Mouse (Mus musculus): Measurements from ENCODE around the gene Plscr4. TPM values are rescaled to one million over a fixed set of nuclear protein-coding genes. Genes with fewer than 3 reads are reported as not detected.
A peak's percentile ranks its signal among the peaks of the same experiment; 100 is the strongest.

Plscr4 gene
- total RNA-seq (2021) = 10 to 100 TPM; 12.4 to 13.1 TPM
- long read RNA-seq, experiment 1, transcript Plscr4-201 (9 exons, 3,204 nt) = major isoform, 15 of 19 reads
- long read RNA-seq, experiment 1, partial matches to known transcripts = 1 of 19 reads
- long read RNA-seq, experiment 1, other reads (novel, unspliced or antisense) = 2 of 19 reads
- long read RNA-seq, experiment 2, transcript Plscr4-201 (9 exons, 3,204 nt) = major isoform, 25 of 26 reads
- long read RNA-seq, experiment 2, partial matches to known transcripts = 0 of 26 reads
- long read RNA-seq, experiment 2, other reads (novel, unspliced or antisense) = 1 of 26 reads

- peak; percentile 40 to 43 for DNase-seq (ENCODE audit: low spot score in 2 of 2)
Measured at GRCm38 (mm10) chr9:92457261-92458058, at the start of gene Plscr4. Plscr4 (plus strand) TSS chr9:92457373.

- no peak for DNase-seq (ENCODE audit: low spot score in 2 of 2)
Measured at GRCm38 (mm10) chr9:92410225-92410624, 46.9 kb upstream of the Plscr4 start.

DNA sequence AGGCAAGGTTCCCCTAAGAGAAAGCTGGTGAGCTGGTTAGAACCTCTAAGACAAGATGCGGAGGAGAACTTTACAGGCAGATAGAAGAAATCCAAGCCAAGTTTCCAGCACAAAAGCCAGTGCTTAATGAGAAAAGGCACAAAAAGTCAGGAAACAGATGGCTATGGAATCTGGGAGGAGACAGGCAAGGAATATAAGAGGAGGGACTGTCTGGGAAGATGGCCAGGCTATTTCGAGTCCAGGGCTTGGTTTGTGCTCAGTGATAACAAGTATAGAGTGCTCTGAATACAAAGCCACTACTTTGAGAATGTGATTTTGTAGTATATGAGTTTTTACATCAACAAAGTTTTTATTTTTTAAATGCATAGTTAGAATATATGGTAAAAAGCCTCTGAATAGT is 45.1 kb upstream of the Plscr4 start:
- no peak for DNase-seq (ENCODE audit: low spot score in 2 of 2)

- DNase-seq (ENCODE audit: low spot score in 2 of 2) = no peak
Measured at GRCm38 (mm10) chr9:92413684-92414083, 43.5 kb upstream of the Plscr4 start.

GRCm38 (mm10) chr9:92437781-92438180 is 19.4 kb upstream of the Plscr4 start:
- no peak for DNase-seq (ENCODE audit: low spot score in 2 of 2)

DNA sequence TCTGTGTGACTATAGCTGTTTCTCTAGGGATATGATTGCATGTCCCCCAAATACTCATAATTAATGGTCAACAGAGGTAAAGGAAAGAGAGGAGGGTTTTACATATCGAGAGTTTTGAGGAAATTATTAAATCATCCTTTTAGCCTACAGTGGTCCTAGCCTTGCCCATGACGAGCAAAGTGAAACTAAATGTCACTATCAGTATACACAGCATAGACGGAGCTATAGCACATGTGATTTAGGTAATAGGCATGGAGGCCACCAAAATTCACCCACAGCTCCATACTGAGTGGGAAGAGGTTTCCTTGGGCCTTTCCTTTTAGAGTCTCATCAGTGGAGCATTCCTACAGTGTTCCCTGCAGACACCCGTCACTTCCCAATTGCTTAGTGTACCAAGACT is 15.7 kb upstream of the Plscr4 start:
- no peak for DNase-seq (ENCODE audit: low spot score in 2 of 2)

DNA sequence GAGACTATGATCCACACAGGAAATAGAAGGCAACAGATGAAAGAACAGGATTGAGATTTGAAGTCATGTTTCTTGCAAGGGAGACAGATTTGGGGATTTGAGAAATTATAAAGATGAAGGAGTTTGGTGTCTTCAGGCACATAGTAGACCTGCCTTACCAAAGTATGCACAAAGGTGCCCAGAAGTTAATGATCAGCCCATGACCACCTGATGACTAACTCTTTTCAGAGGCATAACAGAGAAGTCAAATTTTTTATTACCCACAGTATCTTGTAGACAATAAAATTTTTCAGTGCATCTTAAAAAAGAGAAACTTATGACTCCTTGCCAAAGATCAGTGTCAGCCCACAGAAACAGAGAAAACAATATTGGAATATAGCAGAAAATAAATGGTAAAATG is 12.6 kb upstream of the Plscr4 start:
- no peak for DNase-seq (ENCODE audit: low spot score in 2 of 2)

- no peak for DNase-seq (ENCODE audit: low spot score in 2 of 2)
Measured at GRCm38 (mm10) chr9:92456605-92457004, 568 bp upstream of the Plscr4 start.

DNA sequence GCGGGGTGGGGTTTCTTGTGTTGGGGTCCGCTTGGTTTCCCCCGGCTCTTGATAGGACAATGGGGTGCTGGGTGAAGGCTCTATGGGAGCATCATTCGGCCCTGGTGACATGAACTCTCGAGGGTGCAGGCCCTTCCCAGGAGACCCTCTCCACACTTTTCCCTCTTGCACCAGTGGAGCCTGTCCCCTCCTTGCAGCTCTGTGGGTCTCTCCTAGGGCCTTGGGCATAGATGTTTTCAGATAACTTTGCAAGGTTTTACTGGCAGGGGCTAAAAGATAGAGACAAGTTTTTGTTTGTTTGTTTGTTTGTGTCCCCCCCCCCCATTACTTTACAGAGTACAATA is 858 bp downstream of the Plscr4 start:
- DNase-seq (ENCODE audit: low spot score in 2 of 2) = no peak

- no peak for DNase-seq (ENCODE audit: low spot score in 2 of 2)
Measured at GRCm38 (mm10) chr9:92458418-92458817, 1.2 kb downstream of the Plscr4 start.

DNA sequence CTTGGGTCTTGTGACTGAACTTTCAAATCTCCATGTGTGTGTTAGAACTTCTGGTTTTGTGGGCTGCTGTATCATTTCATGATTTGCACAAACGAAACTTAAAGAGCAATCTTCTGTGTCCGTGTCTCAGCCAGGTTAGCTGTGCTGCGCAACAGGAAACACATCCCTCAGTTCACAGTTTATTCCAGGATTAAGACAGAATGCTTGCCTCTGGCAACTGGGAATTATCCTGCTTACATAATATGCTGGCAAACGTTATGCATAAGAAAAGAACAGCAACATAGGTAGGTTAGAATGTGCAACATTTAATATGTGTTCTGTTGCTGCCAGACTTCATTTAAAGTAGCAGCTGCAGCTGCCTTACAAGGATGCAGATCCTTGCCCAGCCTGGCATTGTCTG is 10.6 kb downstream of the Plscr4 start:
- no peak for DNase-seq (ENCODE audit: low spot score in 2 of 2)

DNA sequence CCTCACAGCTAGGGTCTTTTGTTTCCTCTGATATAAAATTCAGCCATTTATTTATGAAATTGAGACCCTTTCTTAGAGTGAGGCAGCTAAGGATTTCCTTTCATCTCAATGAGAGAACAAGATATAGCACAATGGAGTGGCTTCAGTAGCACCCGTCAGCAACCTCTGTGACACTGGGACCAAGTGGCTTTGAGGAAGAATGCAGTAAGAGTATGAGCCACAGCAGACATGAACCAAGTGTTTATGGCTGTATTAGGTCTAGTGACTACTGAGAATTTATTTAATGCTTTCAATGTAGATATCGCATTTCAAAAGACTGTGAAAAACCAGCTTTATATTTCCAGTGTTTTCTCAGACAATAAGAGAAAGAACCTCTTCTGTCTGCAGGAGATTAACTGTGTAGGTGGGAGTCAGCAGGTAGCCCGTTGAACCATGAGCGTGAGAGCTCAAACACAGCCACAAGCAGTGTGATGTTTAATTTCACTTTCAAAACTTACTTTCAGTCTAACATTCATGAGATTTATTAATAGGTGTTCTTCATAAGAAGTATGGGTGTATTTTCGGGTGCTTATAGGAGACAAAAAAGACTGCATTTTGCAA is 15.2 kb downstream of the Plscr4 start:
- no peak for DNase-seq (ENCODE audit: low spot score in 2 of 2)

GRCm38 (mm10) chr9:92473178-92473577 is 16.0 kb downstream of the Plscr4 start:
- DNase-seq (ENCODE audit: low spot score in 2 of 2) = no peak

- no peak for DNase-seq (ENCODE audit: low spot score in 2 of 2)
Measured at GRCm38 (mm10) chr9:92474244-92474643, 17.1 kb downstream of the Plscr4 start.

DNA sequence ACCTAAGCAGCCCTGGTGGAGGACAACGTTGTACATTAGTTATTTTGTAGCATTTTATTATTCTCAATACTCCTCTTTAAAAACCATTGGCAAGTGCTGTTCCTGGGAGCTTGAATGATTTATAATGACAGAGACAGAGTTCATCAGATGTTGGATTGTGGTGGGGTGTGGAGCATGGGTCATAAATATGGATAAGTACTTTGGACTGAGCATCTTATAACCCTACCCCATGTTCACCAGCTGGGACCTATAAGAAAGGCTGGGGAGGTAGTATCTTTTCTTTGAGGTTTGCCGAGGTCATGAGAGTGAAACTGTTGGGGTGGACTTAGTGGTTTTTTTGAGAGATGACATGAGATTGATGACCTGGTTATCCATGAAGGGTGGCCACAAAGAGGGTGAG is 24.5 kb downstream of the Plscr4 start:
- no peak for DNase-seq (ENCODE audit: low spot score in 2 of 2)

- no peak for DNase-seq (ENCODE audit: low spot score in 2 of 2)
Measured at GRCm38 (mm10) chr9:92482551-92482950, 25.4 kb downstream of the Plscr4 start.

- DNase-seq (ENCODE audit: low spot score in 2 of 2) = no peak
Measured at GRCm38 (mm10) chr9:92484710-92485267, 27.6 kb downstream of the Plscr4 start.

GRCm38 (mm10) chr9:92489857-92490256 is 32.7 kb downstream of the Plscr4 start:
- no peak for DNase-seq (ENCODE audit: low spot score in 2 of 2)

- no peak for DNase-seq (ENCODE audit: low spot score in 2 of 2)
Measured at GRCm38 (mm10) chr9:92490319-92490718, 33.1 kb downstream of the Plscr4 start.

DNA sequence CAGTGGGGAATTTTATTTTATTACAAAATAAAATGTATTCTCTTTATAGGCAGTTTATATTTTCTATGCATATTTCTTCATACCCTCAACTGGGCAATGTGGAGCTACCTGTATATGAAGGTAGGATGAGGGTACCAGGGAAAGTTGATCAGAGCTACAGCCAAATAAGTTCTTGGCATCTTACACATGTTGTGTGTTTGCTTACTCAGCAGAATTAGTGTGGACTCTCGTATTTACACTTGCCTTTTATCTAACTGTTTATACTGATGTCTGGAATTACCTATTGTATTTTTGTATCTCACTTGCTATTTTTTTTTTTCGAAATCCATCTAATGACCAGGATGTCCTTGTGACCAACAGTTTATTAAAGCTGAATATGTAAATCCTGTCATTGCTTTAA is 34.1 kb downstream of the Plscr4 start:
- no peak for DNase-seq (ENCODE audit: low spot score in 2 of 2)

- DNase-seq (ENCODE audit: low spot score in 2 of 2) = peak; percentile 66 to 71
Measured at GRCm38 (mm10) chr9:92499710-92500410, 42.7 kb downstream of the Plscr4 start.
